Mouse (Mus musculus) gastrocnemius, adult 18-20 months (tissue): ENCODE measurements around the gene Shb. TPM values are rescaled to one million over a fixed set of nuclear protein-coding genes. Genes with fewer than 3 reads are reported as not detected.

Experiments
- DNase-seq: peaks from one replicate; pipeline ENCODE4 v3.0.0; 2021; ENCODE audit warnings: low spot score
- total RNA-seq, 2 experiments: library from RNA; stranded (reverse); gene quantifications; 2 replicates each; pipeline ENCODE4 v1.2.3; 2021

Shb gene
- total RNA-seq, 2 experiments from 2014 or later, result 5.6 to 6.8 TPM

DNA sequence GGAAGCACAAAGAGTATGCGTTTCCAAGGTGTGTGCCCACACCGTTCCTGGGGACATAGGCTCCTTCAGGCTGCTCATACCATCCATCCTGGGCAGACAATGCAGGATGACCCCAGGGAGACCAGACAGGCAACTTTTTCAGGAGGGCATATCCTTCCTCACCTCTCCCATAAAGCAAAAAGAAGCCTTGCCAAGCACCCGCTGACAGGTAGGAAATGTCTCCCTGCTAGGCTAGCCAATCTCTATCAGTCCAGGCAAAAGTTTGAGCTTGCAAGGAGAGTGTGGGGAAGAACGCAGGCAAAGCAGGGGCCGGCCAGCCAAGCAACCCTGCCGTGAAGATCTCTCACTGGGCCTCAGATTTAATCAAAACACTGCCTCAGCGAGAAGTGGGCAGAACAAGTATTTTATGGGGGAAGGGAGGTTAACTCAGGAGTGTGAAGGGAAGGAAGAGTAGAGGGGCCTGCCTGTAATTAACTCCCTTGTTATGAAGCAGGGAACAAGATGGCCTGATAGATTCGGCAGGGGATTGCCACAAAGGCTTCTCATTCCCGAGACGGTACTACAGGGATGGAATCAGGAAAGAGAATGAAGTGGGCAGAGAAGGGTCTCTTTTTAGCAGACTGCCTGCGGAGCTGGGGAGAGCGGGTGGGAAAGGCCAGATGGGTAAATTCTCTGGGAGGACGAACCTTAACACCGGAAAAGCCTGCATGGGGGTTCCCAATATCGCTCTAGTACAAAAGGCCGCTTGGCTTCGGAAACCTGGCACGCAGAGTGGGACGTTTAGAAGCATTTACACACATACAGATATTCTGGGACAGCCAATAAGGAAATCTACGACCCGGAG, 3.7 kb downstream of the Shb start:
- no peak for DNase-seq

DNA sequence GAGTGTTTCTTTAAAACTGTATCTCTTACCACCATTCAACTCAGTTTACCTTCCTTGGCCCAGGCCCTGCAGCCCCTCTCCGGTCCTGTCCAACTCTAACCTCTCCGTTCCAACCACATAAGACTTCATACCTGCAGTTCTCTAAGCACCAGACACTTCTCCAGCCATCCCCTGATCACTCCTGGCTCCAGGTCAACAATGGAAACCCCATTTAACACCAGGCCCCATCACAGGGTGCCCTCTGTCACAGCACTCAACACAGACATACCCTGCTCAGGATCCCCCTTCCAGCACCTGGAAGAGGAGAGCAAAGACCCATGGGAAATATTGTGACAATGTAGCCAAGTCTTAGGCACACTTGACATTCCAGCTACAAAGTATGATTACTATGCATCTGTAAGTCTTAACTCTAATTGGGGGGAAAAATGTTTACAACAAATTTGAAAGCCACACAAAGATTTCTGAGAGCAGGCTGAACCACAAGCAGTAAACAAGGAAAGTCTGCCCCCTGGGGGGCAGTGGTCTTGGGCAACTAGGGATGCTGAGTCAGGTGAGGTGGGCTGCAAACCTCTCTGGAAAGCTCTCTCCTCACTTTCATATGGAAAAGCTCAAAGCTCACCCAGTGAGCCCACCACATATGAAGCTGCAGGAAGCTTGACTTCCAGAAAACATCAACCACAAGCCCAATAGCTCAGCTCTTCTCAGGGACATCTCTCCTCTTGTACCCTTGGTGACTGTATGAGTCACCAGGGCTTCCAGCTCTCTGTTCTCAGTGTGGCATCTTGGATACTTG, 4.5 kb downstream of the Shb start:
- no peak for DNase-seq

DNA sequence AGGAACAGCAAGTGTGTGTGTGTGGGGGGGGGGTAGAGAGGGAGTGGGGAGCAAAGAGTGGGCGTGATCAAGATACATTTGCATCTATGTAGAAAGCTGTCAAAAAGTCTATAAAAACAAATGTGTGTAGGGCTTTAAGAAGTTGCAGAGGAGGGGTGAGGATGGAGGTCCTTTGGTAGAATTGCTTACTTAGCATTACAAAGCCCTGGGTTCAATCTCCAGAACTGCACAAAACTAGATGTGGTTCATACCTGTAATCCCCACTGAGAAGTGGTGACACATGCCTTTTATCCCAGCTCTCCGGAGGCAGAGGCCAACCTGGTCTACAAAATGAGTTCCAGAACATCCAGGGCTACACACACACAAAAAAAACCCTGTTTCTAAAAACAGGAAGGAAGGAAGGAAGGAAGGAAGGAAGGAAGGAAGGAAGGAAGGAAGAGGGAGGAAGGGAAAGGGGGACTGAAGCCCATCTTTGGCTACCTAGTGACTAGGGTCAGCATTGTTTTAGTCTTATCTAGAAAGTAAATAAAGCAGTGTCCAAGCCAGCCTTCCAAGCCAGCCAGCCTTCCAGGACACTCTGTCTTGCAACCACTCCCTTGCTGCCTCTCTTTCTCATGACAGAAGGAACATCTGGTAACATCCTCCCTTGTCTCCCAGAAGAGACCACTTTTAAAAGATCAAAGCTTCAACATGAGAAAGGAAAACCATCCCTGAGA, 5.3 kb downstream of the Shb start:
- no peak for DNase-seq

DNA sequence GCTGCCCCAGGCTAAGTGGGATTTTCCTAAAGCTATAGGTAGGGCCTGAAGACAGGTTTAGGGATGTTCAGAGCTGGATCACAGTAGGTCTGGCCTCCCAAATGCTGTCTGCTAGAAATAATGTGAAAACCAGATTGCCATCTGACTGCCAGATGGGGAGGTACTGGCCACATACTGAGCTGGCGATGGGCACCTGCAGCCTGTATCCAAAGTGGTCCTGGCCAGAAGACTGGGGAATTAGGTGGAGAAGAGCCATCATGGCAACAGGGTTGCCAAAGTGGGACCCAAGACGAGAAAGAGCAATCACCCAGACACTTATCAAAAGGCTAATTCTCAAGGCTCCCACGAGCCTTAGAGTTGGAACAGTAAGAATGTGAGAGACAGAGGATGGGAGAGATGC, 6.1 kb downstream of the Shb start:
- DNase-seq, result no peak

DNA sequence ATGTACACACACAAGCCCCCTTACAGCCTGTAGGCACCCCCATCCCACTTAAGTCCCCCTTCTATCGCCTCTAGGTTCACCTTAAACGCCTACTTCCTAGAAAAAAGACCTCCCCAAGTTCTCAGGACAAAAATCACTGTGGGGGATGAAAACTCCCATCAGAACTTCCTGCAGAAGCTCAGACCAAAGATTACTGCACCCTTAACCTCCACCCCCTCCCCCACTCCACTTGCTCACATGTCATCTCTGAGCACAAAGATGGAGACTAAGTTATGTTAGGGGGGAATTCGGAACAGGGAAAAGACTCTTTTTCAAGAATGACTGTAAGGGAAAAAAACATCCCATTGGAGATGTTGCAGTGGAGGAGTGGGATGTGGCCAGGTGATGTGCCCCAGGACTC, 6.7 kb downstream of the Shb start:
- DNase-seq, result no peak

DNA sequence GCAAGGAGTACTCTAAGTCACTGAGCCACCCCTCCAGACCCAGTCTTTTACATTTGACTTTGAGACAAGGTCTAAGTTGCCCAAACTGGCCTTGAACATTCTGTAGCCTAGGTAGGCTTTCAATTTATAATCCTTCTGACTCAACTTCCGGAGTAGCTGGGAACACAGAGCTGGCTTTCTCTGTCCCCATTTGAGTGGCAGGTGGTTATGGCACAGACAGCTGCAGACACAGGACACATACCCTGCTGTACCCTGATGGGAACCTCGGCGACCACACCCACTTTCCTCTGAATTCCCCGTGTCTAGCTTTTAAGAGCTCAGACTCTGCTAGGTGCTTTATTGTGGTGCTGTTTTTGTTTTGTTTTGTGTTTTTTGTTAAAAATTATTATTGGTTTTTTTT, 7.7 kb downstream of the Shb start:
- DNase-seq, result no peak

DNA sequence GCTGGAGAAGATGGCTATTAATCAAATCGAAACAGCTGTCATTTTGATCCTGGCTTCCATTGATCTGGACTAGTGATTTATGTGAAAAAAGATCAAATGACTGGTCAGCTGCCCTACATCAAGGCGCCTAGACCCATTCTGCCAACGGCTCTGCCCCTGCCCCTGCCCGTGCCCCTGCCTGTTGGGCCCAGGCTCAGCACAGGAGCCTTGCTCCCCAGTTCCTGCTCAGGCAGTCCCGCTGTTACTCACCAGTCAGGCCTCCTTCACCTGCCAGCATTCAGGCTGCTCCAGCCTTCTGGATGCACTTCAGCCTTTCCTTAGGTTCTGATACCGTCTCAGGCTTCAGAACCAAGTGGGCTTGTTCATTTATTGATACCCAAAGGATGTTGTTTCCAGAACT, 8.9 kb downstream of the Shb start:
- no peak for DNase-seq

DNA sequence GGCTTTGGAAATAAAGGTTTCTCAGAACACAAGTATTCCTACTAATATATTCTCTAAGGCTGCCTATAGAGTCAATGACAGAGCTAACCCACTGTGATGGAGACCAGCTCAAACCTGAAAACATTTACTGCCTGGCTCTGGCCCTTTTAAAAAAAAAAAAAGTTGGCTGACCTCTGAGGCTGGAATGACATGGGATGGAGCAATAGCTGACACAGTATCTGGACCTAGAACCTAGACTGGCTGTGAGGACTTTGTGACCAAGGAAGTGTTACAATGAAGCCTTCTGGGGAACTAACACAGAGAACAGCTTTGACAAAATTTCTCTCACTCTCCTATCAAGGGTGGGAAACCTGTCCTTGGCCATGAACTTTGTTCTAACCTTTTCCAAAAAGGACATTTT, 9.3 kb downstream of the Shb start:
- DNase-seq, result no peak

DNA sequence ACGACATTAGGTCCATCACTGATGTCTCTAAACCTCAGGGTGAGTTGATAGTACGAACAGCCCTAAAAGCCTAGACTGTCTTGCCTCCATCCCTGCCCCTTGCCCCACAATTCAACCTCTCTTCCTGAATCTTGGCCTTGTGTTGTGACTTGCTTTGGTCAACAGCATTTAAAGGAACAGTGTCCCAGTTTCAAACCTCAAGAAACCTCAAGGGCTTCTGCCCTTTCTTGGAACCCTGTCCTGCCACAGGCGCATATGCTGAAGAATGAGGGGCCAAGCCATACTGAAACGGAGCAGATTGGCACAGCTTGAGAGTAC, 9.7 kb downstream of the Shb start:
- DNase-seq, result no peak

DNA sequence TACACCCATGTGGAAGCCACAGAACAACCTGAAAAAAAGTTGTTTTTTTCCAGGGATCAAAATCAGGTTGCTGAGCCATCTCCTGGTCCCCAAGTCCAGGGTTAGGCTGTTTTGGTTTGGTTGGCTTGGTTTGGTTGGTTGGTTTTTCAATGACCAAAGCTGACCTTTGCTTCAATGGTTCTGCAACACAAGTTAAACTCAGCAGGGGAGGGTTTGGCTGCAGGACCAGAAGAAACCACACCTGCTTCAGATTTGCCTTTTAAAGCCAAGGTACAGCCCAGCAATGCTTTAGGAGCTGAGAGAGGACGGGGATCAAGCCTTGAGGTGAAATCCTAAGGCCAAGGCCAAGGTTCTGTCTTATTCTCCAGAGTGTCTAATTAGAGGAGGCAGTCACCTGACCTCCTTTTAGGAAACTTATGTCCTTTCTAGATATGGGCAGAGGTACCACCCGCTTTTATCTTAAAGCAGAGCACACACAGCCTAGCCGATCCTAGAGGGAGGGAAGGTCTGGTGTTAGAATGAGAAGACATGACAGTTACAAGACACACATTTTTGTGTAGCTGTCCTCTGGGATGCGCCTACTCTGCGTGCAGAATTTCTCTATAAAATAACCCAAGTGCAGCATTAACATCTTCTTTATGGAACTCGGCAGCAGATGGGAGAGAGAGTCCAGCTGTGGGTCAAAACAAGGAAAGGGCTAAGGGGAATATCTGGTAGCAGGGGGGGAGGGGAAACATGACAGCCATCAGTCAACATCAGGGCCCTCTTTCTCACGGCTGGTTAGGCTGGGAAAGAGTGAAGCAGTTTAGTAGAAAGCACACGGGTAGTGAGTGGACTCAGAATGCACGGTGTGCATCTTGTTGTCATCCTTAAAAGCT, 10.3 kb downstream of the Shb start:
- no peak for DNase-seq

DNA sequence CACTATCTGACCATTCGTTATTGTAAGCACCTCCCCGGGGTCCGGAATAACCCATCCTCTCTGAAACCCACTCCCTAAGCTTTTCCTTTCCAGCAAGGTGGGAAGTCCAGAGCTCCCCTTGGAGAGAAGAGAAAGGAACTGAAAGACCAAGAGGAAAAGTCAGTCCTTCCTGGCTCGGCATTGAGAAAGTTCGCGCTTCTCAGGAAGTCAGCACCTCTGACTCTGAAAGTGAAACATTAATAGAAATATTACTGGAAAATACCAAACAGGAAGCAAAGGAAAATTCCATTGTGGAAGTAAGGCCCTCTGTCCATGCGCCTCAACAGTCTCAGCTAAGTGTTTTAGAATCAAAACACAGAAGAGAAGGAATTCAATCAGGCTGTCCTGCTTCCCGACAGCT, 11.9 kb downstream of the Shb start:
- DNase-seq, result no peak

DNA sequence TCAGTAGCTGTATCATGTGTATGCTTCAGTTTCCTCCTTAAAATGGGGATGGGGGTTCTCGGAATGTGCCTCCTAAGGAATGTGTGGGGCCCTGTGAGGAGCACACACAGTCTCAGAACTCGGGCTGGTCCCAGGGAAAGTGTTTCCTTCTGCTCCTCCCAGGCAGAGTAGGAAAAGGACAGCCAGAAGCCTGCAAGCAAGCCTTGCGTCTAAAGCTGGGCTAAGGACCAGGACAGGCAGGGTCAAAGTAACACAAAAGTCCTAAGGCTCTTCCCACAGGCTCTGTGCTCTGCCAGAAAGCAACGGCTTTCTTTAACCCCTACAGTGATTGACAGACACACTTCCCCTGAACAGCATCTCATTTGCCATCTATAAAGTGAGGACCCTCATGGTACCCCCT, 14.9 kb downstream of the Shb start:
- no peak for DNase-seq

DNA sequence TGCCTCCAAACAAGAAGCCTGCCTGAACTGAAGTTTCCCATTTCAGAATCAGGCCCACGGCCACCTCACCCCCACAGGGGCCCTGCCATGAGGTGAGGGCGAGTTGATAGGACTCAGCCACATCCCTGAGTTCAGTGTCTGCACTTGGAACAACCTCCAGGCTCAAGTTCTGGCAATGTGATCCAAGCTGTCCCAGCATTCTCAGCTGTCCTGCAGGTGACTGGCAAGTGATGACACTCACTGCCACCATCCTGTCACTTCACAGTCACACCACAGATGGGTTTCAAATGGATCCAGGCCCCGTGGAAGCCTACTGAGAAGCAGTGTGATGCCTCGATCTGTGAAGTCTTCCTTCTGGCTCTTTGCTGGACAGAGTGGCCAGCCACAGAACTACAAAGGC, 16.4 kb downstream of the Shb start:
- no peak for DNase-seq

DNA sequence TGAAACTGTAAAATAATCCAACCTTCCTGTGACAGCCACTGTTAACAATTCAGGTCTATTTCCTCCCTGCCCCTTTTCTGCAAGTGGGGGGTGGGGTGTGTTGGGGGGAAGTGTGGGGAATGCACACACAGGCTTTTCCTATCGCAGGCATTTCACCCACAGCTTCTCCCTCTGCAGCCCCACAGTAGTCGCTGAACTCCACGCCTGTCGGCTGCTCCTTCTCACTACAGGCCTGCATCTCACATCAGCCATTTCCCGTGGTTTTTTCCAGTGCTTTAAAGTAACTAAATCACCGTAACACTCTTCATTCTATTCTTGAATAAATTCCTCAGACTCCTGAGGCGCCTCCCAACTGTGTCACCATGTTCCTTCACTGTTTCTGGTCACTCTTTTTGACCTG, 17.9 kb downstream of the Shb start:
- no peak for DNase-seq

DNA sequence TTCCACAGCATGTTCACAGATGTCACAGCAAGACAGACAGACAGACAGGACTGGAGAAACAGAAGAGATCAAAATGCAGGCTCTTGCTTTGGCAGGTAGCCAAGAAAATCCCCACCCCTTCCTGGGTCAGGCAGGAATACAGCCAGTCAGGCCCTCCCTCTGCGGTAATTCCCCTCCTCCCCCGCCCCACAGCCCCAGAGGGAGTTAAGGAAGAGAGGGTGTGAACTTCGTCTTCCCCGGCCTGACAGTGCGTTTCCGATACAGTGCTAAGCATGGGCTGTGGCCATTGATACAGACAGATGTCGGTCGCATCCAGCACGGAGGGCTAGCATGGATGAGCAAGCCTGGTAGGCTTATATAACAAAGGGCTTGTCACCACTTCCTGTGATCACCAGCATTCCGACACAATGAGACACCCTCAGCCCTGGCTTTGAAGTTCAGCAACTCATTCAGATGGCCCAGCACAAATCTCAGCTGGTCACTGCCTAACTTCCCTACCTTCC, 18.4 kb downstream of the Shb start:
- peak; percentile 53 for DNase-seq

DNA sequence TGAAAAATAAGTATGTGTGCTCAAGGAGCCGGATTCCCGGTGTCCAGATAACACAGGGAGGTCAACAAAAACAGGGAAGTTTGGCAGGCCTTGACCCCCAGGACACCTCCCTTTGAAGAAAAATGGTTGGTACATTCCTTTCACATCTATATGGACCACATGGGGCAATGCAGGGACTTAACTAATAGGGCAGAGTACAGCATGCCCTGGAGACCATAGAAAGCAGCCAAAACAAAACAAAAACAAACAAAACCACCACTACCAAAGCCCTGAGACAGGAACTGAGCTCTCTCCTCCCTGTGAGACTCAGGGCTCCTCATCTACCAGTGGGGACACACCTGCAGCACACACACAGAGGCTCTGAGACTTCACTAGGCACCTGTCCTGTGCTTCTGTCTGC, 18.9 kb downstream of the Shb start:
- DNase-seq, result no peak

DNA sequence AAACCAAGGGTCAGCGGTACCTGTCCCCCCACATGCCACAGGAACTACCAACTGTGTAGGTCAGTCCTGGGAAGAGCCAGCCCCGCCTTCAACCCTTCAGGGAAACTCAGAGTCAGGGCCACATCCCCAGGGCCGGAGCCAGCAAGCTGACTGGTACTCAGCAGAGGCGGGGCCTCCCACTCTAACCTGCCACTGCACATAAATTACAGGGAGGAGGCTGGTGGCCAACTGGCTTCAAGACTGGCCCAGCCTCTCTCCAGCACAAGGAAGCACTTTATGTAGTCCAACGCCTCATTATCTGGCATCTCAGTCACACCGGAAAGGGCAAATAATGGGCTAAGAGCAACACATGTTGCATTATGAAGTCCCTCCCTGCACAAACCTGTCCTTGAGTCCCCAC, 22.1 kb downstream of the Shb start:
- peak; percentile 74 for DNase-seq

DNA sequence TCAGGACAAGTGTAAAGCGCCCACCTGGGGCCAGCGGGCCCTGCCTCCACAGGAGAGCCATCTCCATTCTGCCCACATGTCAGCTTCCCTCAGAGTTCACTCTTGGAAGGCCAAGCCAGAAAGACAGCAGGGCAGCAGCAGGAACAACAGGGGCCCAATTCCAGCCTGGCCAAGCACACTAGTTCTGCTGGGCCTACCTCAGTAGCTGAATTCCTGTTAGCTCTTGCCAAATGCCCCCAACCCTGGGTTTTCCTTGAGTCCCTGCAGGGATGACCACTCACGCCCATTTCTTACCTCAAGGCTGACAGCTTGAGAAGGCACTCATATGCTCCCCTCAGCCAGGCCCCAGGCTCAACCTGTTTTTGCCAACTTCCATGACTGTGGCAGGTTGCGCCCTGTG, 22.9 kb downstream of the Shb start:
- DNase-seq, result no peak

DNA sequence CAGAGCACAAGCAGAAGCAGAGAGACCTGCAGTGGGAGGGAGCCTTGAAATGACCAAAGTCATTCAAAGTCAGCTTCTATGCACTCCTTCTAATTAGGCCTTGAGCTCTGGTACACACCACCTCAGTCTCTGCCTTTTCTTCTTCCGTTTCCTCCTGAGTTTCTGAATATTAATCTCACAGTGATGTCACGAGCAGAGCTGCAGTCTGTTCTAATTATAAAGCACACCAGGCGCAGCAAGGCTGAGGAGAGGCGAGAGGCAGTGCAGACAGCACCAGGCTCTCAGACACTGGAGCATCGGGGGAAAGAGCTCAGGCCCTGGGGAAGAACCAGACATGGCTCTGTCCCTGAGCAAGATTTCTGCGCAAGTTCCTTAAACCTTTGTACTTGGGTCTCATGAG, 23.8 kb downstream of the Shb start:
- no peak for DNase-seq

DNA sequence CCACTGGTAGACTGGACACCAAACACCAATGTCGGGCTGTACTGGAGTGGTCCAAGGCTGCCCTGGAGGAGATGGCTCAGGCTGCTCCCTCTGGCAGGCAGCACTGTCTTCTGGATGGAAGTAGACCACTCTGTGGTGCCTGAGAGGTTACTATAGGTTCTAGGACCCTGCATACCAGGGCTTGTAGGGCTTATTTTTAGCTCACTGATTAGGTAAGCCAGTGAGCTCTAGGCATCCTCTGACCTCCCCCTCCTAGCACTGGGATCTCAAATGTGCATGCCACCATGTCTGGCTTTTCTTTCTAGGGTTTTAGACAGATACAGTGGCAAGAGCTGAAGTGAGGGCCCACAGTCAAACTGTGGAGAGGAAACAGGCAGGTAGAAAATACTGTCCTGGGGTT, 24.8 kb downstream of the Shb start:
- DNase-seq, result no peak

DNA sequence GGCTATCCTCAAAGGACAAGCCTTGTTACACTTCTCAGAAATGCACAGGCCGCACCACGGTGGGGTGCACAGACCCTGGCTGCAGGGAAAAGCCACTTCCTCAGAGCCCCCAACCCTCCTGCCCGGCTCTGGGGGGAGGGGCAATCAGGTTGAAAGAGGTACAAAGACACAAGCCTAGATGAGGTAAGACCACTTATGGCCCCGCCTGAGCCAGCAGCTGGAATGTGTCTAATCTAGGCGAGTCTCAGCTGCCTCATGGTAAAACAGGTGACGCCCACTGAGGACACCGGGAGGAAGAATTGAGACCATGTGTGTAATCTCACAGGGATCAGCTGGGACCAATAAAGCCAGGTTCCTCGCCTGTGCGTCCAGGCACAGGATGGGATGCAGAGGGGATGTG, 25.2 kb downstream of the Shb start:
- DNase-seq, result no peak
